Mouse (Mus musculus) neural tube, embryonic 14.5 days (tissue): ENCODE results near the gene Tbc1d9. TPM values are rescaled to one million over a fixed set of nuclear protein-coding genes. Genes with fewer than 3 reads are reported as not detected.

Source experiments
- ATAC-seq: fragments of 200-750 bp; cut with Nextera tagmentation; 2 replicates; pipeline ENCODE4 v1.8.0; 2017; ENCODE audit warnings: low read depth, mild to moderate bottlenecking, moderate TSS enrichment, moderate library complexity
- H3K27ac ChIP-seq: fragments of 300-500 bp; sonication (generic); 2 replicates; pipeline ENCODE4 v1.5.1; 2014; ENCODE audit warnings: low read depth, mild to moderate bottlenecking, control low read depth, low read length, moderate library complexity, mixed read lengths
- H3K27me3 ChIP-seq: fragments of 300-500 bp; sonication (generic); 2 replicates; pipeline ENCODE4 v1.6.1; 2014; ENCODE audit warnings: low read length; ENCODE audit not compliant: control insufficient read depth, insufficient read depth
- H3K36me3 ChIP-seq: fragments of 300-500 bp; sonication (generic); 2 replicates; pipeline ENCODE4 v1.6.1; 2014; ENCODE audit warnings: low read length, mixed read lengths; ENCODE audit not compliant: control insufficient read depth, insufficient read depth
- H3K4me1 ChIP-seq: fragments of 300-500 bp; sonication (generic); 2 replicates; pipeline ENCODE4 v1.6.1; 2014; ENCODE audit warnings: low read length; ENCODE audit not compliant: control insufficient read depth, insufficient read depth
- H3K4me2 ChIP-seq: fragments of 300-500 bp; sonication (generic); 2 replicates; pipeline ENCODE4 v1.6.1; 2014; ENCODE audit warnings: mild to moderate bottlenecking, low read depth, low read length, control low read depth
- H3K4me3 ChIP-seq: fragments of 300-500 bp; sonication (generic); 2 replicates; pipeline ENCODE4 v1.5.1; 2014; ENCODE audit warnings: low read depth, low read length, control low read depth, mixed read lengths
- H3K9ac ChIP-seq: fragments of 300-500 bp; sonication (generic); replicated peaks from 2 replicates; pipeline ENCODE4 v1.6.1; 2014; ENCODE audit warnings: low read depth, mild to moderate bottlenecking, control low read depth, low read length, mixed read lengths
- H3K9me3 ChIP-seq: fragments of 300-500 bp; sonication (generic); 2 replicates; pipeline ENCODE4 v1.6.1; 2016; ENCODE audit warnings: low read length; ENCODE audit not compliant: control insufficient read depth
- WGBS: fragments of 180-500 bp; shearing (Covaris S2); extraction: QIAGEN DNeasy Blood & Tissue Kit; methylation state at CpG from one replicate; pipeline ENCODE4 v1.1.7; 2014; 5-methylcytosine and 5-hydroxymethylcytosine counted together
- polyA plus RNA-seq: library from polyadenylated mRNA; unstranded; fragments of >200 nt; fragmentation: Nextera tagmentation; extraction: Ambion mirVana; gene quantifications from 2 replicates; pipeline ENCODE4 v1.2.1, GENCODE M21; 2014

Tbc1d9 gene
- polyA plus RNA-seq, 1 experiment from 2014 or later, result 19.7 TPM

DNA sequence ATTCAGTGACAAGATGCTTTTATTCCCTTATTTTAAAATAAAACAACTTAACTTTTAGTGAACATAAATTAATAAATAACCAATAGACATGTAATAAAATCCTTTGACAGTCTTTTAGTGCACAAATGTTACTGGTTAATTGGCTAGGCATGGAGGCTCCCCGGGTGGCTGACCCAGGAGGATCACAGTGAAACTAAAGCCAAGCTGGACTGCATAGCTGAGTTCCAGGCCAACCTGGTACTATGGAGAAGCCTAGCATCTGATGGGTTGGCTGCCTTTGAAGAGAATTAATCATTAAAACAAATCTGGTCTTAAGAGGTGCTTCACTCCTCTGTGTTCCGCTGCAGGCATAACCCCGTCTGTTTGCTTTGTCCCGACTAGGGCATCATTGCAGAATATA, 67.9 kb downstream of the Tbc1d9 start:
- Histone ChIP-seq H3K9ac (no peak overlapping the region), H3K4me2 (no peak overlapping the region), H3K9me3 (no peaks in the 10 kb centered on the region), H3K4me1 (no peaks in the 10 kb centered on the region), H3K36me3 (no peaks in the 10 kb centered on the region), H3K27ac (no peak overlapping the region), H3K4me3 (no peak overlapping the region), H3K27me3 (no peaks in the 10 kb centered on the region)
- ATAC-seq, result no peak
- 90% methylated on average over 4 of the region's 4 CpGs for WGBS

DNA sequence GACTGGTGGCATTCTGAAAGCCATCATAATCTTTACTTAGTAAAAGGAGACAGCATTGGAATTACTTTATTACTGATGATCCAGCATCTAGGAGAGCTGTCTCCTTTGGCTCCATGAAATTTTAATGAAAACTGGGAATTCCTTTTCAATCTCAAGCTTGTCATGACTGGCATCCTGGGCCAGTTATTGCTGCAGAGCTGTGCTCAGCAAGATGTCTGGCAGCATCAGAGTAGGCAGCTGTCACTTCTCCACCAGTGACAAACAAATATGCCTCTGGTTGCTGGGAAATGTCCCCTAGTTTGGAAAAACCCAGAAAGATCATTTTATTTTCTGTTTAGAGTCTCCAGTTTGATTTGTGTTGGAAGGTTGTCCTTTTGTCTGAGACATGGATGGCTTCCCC, 74.2 kb downstream of the Tbc1d9 start:
- Histone ChIP-seq H3K4me3 (no peak overlapping the region), H3K4me2 (no peak overlapping the region), H3K9ac (no peak overlapping the region), H3K27me3 (no peaks in the 10 kb centered on the region), H3K4me1 (no peaks in the 10 kb centered on the region; the same call in 1 of the 2 replicates), H3K36me3 (peaks cover 13% of the 10 kb centered on the region; the same call in 1 of the 2 replicates), H3K27ac (no peak overlapping the region), H3K9me3 (no peaks in the 10 kb centered on the region)
- ATAC-seq, result no peak

DNA sequence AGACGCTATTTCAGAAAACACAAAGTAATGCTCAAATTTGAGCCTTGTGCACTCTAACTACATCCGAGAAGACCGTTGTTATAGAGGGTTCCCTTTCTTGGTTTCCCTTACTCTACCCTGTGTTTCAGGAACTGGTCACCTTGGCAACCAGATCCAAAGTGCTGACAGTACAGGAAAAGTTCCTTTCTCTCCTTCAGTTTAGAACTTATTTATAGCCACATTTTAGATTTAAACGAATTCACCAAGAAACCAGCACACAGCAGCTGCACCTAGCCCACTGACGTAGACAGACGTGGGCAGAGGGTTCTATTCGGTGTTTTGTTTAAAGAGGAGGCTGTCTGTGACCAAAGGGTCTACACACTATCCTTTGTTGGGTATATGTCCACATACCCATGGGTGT, 79.0 kb downstream of the Tbc1d9 start:
- Histone ChIP-seq H3K9me3 (no peaks in the 10 kb centered on the region), H3K4me1 (no peaks in the 10 kb centered on the region; the same call in 1 of the 2 replicates), H3K27ac (no peak overlapping the region), H3K4me3 (no peak overlapping the region), H3K36me3 (peaks cover 13% of the 10 kb centered on the region; the same call in 1 of the 2 replicates), H3K4me2 (no peak overlapping the region), H3K9ac (no peak overlapping the region), H3K27me3 (no peaks in the 10 kb centered on the region)
- ATAC-seq, result no peak
- WGBS, result 88% methylated on average over 7 of the region's 7 CpGs

DNA sequence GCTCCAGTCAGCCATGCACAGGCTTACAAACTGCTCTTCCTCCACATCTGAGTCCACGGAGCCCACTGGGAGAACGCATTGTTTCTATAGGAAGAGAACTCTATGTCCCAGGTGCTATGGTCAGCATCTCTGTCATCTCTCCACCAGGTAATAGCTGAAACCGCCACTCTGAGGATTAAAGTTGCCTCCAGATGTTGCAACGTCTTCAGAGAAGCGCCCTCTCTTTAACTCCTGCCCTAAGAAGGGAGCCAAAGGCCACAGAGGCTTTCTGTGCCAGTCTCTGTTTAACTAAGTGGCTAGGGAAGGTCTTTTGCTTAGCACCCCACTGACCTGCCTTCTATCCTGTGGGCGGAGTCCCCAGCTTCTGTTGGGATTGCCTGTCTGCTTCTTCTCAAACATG, 85.7 kb downstream of the Tbc1d9 start:
- H3K4me3 ChIP-seq, result no peak overlapping the region
- H3K9me3 ChIP-seq, result no peaks in the 10 kb centered on the region
- ATAC-seq, result no peak
- H3K4me1 ChIP-seq, result no peaks in the 10 kb centered on the region
- 91% methylated on average over 6 of the region's 6 CpGs for WGBS
- no peak overlapping the region for H3K9ac ChIP-seq
- H3K36me3 ChIP-seq, result peaks cover 44% of the 10 kb centered on the region; the same call in 1 of the 2 replicates
- H3K27me3 ChIP-seq, result no peaks in the 10 kb centered on the region
- H3K4me2 ChIP-seq, result no peak overlapping the region
- H3K27ac ChIP-seq, result no peak overlapping the region

DNA sequence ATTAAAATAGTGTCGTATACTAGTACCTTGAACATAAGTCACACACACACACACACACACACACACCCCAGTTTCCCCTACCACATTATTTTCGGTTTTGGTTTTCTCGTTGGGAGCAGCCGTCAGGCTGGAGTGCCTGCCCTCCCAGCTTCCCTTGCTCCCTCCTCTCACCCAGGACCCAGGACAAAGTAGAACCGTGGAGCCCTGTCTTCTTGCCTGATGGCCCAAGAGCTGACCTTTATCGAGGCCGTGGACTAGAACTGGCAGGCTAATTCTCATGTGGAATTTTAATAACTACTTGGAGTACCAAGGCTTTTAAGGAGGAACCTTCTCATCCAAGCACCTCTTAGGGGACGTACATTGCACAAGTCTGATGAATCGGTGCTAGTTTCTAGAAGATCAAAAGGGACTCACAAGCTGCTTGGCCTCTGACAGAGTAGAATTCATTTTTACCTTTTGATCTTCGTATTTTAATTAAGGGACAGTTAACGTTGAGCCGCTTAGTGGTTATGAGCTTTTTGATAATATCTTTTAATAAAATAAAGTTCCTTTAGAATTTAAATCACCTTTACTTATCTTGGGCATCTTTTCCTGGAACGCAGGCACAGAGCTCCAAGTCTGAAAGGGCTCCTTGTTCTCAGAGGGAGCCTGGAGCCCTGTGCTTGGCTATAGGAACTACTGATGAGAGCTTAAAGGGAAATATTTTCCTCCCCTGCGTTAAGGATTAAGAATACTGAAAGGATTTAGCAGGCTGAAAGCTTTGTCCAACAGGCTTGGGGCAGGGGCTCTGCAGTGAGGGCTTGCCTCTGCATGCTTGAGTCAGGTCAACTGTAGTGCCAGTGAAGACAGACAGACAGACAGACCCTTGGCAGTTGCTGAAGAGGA, 86.5 kb downstream of the Tbc1d9 start:
- H3K27me3 ChIP-seq, result no peaks in the 10 kb centered on the region
- H3K4me2 ChIP-seq, result no peak overlapping the region
- no peaks in the 10 kb centered on the region for H3K4me1 ChIP-seq
- H3K36me3 ChIP-seq, result peaks cover 45% of the 10 kb centered on the region; the same call in 1 of the 2 replicates
- no peak overlapping the region for H3K9ac ChIP-seq
- 88% methylated on average over 14 of the region's 14 CpGs for WGBS
- H3K27ac ChIP-seq, result no peak overlapping the region
- H3K4me3 ChIP-seq, result no peak overlapping the region
- no peaks in the 10 kb centered on the region for H3K9me3 ChIP-seq
- ATAC-seq, result no peak

DNA sequence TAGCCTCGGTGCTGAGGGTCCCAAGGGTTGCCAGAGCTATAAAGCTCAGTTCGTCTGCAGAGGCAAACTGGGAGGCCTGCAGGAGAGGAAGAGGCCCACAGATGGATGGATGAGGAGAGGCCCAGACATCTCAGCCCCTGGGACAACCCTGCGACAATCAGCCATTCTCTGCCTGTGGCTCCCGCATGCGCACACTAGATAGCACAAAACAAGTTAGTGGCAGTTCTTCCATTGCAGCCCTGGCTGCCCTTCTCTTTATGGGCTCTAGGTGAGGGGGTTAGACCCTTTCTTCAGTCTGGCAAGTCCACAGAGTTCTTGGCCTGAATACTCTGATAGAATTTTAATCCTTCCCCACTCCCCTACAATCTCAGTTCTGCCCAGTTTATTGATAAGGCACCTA, 87.6 kb downstream of the Tbc1d9 start:
- ATAC-seq, result no peak
- H3K9ac ChIP-seq, result no peak overlapping the region
- no peaks in the 10 kb centered on the region for H3K4me1 ChIP-seq
- H3K27ac ChIP-seq, result no peak overlapping the region
- no peak overlapping the region for H3K4me3 ChIP-seq
- no peaks in the 10 kb centered on the region for H3K9me3 ChIP-seq
- 86% methylated on average over 5 of the region's 5 CpGs for WGBS
- peaks cover 49% of the 10 kb centered on the region; the same call in 1 of the 2 replicates for H3K36me3 ChIP-seq
- no peaks in the 10 kb centered on the region for H3K27me3 ChIP-seq
- H3K4me2 ChIP-seq, result no peak overlapping the region

DNA sequence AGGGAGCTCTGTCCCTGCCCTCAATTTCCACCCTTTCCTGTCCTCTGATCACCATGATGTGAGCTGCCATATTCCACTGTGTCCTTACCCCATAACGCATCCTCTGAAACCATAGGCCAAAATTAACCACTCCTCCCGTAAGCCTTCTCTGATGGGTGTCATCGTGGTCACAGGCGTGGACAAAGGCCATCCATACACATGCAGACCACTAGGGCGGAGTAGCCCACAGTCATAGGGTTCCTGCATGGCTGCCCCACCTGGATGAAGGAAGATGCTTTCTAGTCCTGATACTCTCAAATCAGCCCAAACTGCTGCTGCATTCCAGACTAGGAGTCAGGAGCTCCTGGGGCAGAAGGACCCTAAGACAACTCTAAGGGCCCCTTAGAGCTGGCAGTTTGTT, 92.5 kb downstream of the Tbc1d9 start:
- H3K4me1 ChIP-seq, result no peaks in the 10 kb centered on the region
- no peak overlapping the region for H3K9ac ChIP-seq
- H3K27ac ChIP-seq, result no peak overlapping the region
- ATAC-seq, result no peak
- no peaks in the 10 kb centered on the region for H3K9me3 ChIP-seq
- H3K36me3 ChIP-seq, result peaks cover 39% of the 10 kb centered on the region
- no peak overlapping the region for H3K4me2 ChIP-seq
- no peaks in the 10 kb centered on the region for H3K27me3 ChIP-seq
- H3K4me3 ChIP-seq, result no peak overlapping the region
- WGBS, result 94% methylated on average over 5 of the region's 5 CpGs

DNA sequence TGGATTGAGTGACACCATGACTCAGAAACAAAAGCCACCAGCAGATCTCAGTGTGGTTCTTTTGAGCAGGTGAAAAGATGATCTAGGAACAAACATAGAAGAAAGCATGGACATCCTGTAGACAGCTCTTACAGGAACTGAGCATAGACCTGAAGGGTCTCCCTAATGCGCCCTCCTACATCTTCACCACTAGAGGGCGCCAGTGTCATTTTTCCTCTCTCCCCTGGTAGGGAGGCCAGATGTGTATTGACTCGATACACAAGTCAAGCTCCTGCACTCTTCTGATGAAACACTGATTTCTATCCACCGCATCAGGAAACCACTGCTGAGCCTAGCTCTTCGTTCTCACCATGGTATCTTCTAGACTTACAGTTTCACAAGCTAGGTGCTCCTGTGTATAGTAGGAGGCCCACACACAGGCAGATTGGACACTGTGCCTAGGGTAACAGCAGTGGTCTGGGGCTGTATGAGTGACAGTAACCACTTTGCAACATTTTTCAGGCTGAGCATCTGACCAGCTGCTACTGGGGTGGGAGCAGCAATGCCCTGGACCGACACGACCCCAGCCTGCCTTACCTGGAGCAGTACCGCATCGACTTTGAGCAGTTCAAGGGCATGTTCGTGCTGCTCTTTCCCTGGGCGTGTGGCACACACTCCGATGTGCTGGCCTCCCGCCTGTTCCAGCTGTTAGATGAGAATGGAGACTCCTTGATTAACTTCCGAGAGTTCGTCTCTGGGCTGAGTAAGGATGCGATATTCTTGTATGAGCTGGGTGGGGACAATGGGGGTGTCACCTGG, 95.5 kb downstream of the Tbc1d9 start:
- H3K36me3 ChIP-seq, result peaks cover 24% of the 10 kb centered on the region
- H3K27me3 ChIP-seq, result no peaks in the 10 kb centered on the region
- no peak overlapping the region for H3K9ac ChIP-seq
- no peak overlapping the region for H3K4me2 ChIP-seq
- 72% methylated on average over 16 of the region's 16 CpGs for WGBS
- ATAC-seq, result peak; percentile 89
- no peak overlapping the region for H3K27ac ChIP-seq
- no peaks in the 10 kb centered on the region for H3K4me1 ChIP-seq
- no peak overlapping the region for H3K4me3 ChIP-seq
- H3K9me3 ChIP-seq, result no peaks in the 10 kb centered on the region

DNA sequence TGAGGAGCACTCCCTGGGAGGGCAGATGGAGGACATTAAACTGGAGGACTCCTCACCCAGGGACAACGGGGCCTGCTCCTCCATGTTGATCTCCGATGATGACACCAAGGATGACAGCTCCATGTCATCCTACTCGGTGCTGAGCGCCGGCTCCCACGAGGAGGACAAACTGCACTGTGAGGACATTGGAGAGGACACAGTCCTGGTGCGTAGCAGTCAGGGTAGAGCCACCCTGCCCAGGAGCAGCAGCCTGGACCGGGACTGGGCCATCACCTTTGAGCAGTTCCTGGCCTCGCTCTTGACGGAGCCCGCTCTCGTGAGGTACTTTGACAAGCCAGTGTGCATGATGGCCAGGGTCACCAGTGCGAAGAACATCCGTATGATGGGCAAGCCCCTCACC, 106.0 kb downstream of the Tbc1d9 start:
- no peaks in the 10 kb centered on the region for H3K27me3 ChIP-seq
- no peak overlapping the region for H3K9ac ChIP-seq
- H3K4me2 ChIP-seq, result no peak overlapping the region
- no peaks in the 10 kb centered on the region for H3K4me1 ChIP-seq
- H3K36me3 ChIP-seq, result peaks cover 36% of the 10 kb centered on the region
- WGBS, result 97% methylated on average over 14 of the region's 14 CpGs
- no peak overlapping the region for H3K27ac ChIP-seq
- no peak overlapping the region for H3K4me3 ChIP-seq
- no peak for ATAC-seq
- H3K9me3 ChIP-seq, result no peaks in the 10 kb centered on the region
